Mouse (Mus musculus) intestine, embryonic 14.5 days (tissue): ENCODE results near the gene Bgn. TPM values are rescaled to one million over a fixed set of nuclear protein-coding genes. Genes with fewer than 3 reads are reported as not detected.

Experiments
- ATAC-seq: fragments of 200-750 bp; cut with Nextera tagmentation; replicated peaks from 2 replicates; pipeline ENCODE4 v1.8.0; 2017; ENCODE audit warnings: low read depth, moderate number of reproducible peaks, moderate TSS enrichment, moderate library complexity; ENCODE audit not compliant: low FRiP score, low TSS enrichment
- DNase-seq: peaks from one replicate; pipeline ENCODE4 v3.0.0-alpha.2; 2018; ENCODE audit warnings: low spot score
- H3K27ac ChIP-seq: fragments of 300-500 bp; sonication (generic); 2 replicates; pipeline ENCODE4 v1.5.1; 2014; ENCODE audit warnings: low read depth, mild to moderate bottlenecking, control low read depth
- H3K27me3 ChIP-seq: fragments of 300-500 bp; sonication (generic); replicated peaks from 2 replicates; pipeline ENCODE4 v1.6.1; 2014; ENCODE audit warnings: low read length, control low read depth; ENCODE audit not compliant: control insufficient read depth, insufficient read depth
- H3K36me3 ChIP-seq: fragments of 300-500 bp; sonication (generic); 2 replicates; pipeline ENCODE4 v1.6.1; 2014; ENCODE audit warnings: low read length, control low read depth; ENCODE audit not compliant: control insufficient read depth, insufficient read depth
- H3K4me1 ChIP-seq: fragments of 300-500 bp; sonication (generic); replicated peaks from 2 replicates; pipeline ENCODE4 v1.6.1; 2014; ENCODE audit warnings: low read length, control low read depth, mixed read lengths; ENCODE audit not compliant: control insufficient read depth, insufficient read depth
- H3K4me2 ChIP-seq: fragments of 300-500 bp; sonication (generic); 2 replicates; pipeline ENCODE4 v1.6.1; 2014; ENCODE audit warnings: low read length
- H3K4me3 ChIP-seq: fragments of 300-500 bp; sonication (generic); 2 replicates; pipeline ENCODE4 v1.5.1; 2014; ENCODE audit warnings: low read depth, low read length, control low read depth, mixed read lengths
- H3K9ac ChIP-seq: fragments of 300-500 bp; sonication (generic); 2 replicates; pipeline ENCODE4 v1.6.1; 2014; ENCODE audit warnings: mild to moderate bottlenecking, low read length
- H3K9me3 ChIP-seq: fragments of 300-500 bp; sonication (generic); 2 replicates; pipeline ENCODE4 v1.6.1; 2016; ENCODE audit warnings: low read length, control low read depth; ENCODE audit not compliant: control insufficient read depth
- WGBS: fragments of 180-500 bp; shearing (Covaris S2); extraction: QIAGEN DNeasy Blood & Tissue Kit; methylation state at CpG from one replicate; pipeline ENCODE4 v1.1.7; 2014; 5-methylcytosine and 5-hydroxymethylcytosine counted together
- polyA plus RNA-seq: library from polyadenylated mRNA; unstranded; fragments of >200 nt; fragmentation: Nextera tagmentation; extraction: Ambion mirVana; gene quantifications from 2 replicates; pipeline ENCODE4 v1.2.1, GENCODE M21; 2014

The Bgn gene
- polyA plus RNA-seq, 1 experiment from 2014 or later, result 58.1 TPM

DNA sequence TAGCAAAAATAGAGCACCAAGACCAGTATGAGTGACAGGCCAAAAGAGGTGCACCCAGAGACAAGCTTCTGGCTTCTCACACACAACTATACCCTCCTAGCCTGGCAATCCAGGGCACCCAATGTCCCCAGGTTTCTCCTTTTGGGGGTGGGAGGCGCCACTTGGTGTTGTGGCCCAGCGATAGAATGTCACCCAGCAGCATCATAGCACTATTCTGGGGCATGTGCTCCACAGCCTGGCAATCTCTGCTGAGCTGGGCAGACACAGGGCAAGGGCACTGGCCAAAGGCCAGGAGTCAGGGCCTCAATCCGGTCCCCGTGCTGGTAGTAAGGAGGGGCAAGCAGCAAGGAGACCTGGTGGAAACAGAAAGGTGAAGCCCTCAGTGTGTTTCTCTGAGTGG lies 13.3 kb downstream of the Bgn start:
- H3K27me3 ChIP-seq, result 0 out of 2 replicates have a peak, but pooled peaks cover 2% of the 10 kb centered on the region
- WGBS, result 91% methylated on average over 4 of the region's 4 CpGs
- no peak overlapping the region for H3K9ac ChIP-seq
- H3K27ac ChIP-seq, result no peak overlapping the region
- no peaks in the 10 kb centered on the region for H3K4me1 ChIP-seq
- no peak overlapping the region for H3K4me2 ChIP-seq
- H3K36me3 ChIP-seq, result no peaks in the 10 kb centered on the region
- no peaks in the 10 kb centered on the region for H3K9me3 ChIP-seq
- no peak overlapping the region for H3K4me3 ChIP-seq
- ATAC-seq (no peak), DNase-seq (no peak)

- H3K9ac ChIP-seq, result no peak overlapping the region
- no peak overlapping the region for H3K27ac ChIP-seq
- DNase-seq (no peak), ATAC-seq (no peak)
- no peaks in the 10 kb centered on the region for H3K36me3 ChIP-seq
- H3K9me3 ChIP-seq, result no peaks in the 10 kb centered on the region
- H3K4me2 ChIP-seq, result no peak overlapping the region
- no peaks in the 10 kb centered on the region for H3K4me1 ChIP-seq
- WGBS, result 86% methylated on average over 5 of the region's 5 CpGs
- H3K4me3 ChIP-seq, result no peak overlapping the region
- peaks cover 38% of the 10 kb centered on the region for H3K27me3 ChIP-seq
These were observed 21.8 kb downstream of the Bgn start for GRCm38 (mm10) chrX:73505130-73505735.

GRCm38 (mm10) chrX:73506577-73506976 lies 23.2 kb downstream of the Bgn start:
- no peak overlapping the region for H3K27ac ChIP-seq
- 84% methylated on average over 4 of the region's 4 CpGs for WGBS

DNA sequence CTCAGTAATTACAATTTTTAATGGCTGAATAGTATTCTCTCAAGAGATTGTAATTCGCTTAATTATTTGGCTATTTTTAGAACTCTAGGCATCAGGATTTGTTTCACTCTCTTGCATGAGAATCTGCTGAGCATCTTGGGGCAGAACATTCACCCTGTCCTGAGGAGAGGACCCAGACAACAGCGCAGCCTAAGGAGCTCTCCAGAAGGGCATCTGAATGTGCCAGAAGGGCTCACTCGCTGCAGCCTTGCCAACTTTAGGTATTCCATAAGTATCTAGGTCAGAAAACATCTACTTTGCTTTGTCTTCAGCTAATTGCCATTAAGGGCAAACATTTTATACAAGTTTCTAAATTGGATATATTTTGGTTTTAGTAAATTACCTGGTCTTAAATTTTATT lies 25.8 kb downstream of the Bgn start:
- no peak for DNase-seq
- Histone ChIP-seq H3K4me3 (no peak overlapping the region), H3K36me3 (no peaks in the 10 kb centered on the region), H3K9ac (no peak overlapping the region), H3K9me3 (no peaks in the 10 kb centered on the region), H3K27ac (no peak overlapping the region), H3K4me2 (no peak overlapping the region), H3K4me1 (no peaks in the 10 kb centered on the region), H3K27me3 (peaks cover 14% of the 10 kb centered on the region)
- WGBS, result 77% methylated on average over 3 of the region's 3 CpGs
- no peak for ATAC-seq

More at GRCm38 (mm10) chrX:73506577-73506976, 23.2 kb downstream of the Bgn start:
- Histone ChIP-seq H3K4me3 (no peak overlapping the region), H3K9me3 (no peaks in the 10 kb centered on the region), H3K9ac (no peak overlapping the region), H3K4me1 (no peaks in the 10 kb centered on the region), H3K4me2 (no peak overlapping the region), H3K36me3 (no peaks in the 10 kb centered on the region), H3K27me3 (peaks cover 36% of the 10 kb centered on the region)
- ATAC-seq (no peak), DNase-seq (no peak)

DNA sequence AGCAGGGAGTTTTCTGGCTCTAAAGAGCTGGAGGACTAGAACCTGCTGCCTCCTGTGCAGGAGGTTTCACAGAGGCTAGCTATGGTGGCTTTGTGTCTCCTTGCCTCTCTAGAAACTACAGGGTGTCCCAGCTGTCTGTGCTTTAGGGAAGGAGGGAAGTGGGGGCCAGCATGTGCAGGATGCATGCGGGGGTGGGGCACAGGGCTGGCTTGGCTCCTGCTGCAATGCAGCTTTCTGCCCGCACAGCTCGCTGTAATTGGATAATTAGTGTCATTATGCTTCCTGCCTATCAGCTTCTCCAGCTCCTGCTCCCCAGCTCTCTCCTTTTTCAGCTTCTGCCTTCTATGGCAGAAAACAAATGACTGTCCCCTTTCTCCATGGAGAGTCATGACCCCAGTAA lies 29.5 kb downstream of the Bgn start:
- Histone ChIP-seq H3K9me3 (no peaks in the 10 kb centered on the region), H3K27me3 (no peaks in the 10 kb centered on the region), H3K27ac (no peak overlapping the region), H3K36me3 (no peaks in the 10 kb centered on the region), H3K4me2 (no peak overlapping the region), H3K9ac (no peak overlapping the region), H3K4me1 (no peaks in the 10 kb centered on the region), H3K4me3 (no peak overlapping the region)
- ATAC-seq (no peak), DNase-seq (no peak)
- 56% methylated on average over 3 of the region's 3 CpGs for WGBS

DNA sequence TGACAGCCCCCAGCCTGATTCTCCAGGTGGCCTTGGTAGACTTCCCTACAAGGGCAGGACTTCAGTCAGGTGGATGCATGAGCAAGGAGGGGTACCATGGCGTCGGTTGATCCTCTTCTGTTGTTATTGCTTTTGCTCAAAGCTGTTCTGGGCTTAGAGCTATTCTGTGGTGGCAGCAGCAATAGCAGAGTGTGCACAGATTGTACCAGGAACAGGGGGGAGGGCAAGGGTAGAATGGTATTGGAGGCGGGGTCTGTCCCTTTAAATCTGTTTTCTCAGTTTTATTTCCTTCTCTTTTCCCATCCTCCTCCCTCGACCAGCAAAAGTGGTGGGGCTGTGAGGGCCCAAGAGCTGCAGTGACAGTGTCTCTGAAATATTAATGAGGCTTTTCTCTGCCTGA lies 33.2 kb downstream of the Bgn start:
- Histone ChIP-seq H3K27me3 (no peaks in the 10 kb centered on the region), H3K9ac (no peak overlapping the region), H3K4me1 (no peaks in the 10 kb centered on the region), H3K4me3 (no peak overlapping the region), H3K36me3 (no peaks in the 10 kb centered on the region), H3K4me2 (no peak overlapping the region), H3K9me3 (no peaks in the 10 kb centered on the region), H3K27ac (no peak overlapping the region)
- 60% methylated on average over 4 of the region's 4 CpGs for WGBS
- ATAC-seq, result no peak
- no peak for DNase-seq

DNA sequence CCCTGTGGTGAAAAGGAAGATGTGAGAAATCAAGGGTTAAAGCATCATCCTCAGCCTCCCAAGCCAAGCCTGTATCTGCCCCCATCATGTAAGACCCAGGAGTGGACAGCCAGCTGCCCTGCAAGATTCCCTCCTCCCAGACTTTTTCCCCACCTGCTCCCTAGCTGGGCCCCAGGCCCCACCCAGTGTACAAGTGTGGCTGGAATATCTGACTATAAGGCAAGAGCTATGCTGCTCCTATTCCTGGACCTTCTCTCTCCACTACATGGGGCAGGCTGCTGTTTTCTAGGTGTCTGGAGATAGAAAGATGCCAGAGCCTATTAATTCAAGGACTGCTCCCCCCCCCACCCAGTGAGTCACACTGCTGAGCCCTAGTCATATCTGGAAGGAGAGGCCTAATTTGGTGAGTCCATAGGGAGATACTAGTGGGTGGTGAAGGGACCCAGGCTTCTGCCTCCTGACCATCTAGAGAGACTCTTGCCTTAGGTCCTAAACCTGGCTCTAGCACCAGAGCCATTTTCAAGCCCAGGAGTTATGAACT lies 33.7 kb downstream of the Bgn start:
- ATAC-seq (no peak), DNase-seq (no peak)
- H3K4me3 ChIP-seq, result no peak overlapping the region

DNA sequence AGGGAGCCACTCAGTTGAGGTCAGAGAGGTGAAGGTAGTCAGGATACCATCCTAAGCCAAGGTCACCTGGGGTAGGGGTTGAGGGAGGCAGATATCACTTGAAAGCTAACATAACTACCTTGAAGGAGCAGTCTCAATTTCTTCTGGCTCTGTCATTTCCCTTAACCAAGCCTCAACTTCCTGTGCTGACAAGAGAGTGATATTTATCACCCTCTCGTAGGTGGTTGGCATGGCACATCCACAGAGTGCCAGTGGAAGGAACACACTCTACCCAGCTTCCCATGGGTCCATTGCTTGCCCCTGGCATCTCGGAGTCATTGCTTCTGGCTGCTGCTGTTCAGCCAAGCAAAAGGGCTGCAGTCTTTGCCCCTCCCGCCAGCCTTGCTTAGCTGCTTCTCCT lies 37.3 kb downstream of the Bgn start:
- no peaks in the 10 kb centered on the region for H3K27me3 ChIP-seq
- no peak overlapping the region for H3K4me3 ChIP-seq
- H3K27ac ChIP-seq, result no peak overlapping the region
- WGBS, result 91% methylated on average over 3 of the region's 3 CpGs
- DNase-seq (no peak), ATAC-seq (no peak)
- no peaks in the 10 kb centered on the region for H3K36me3 ChIP-seq
- H3K9me3 ChIP-seq, result no peaks in the 10 kb centered on the region
- H3K9ac ChIP-seq, result no peak overlapping the region
- no peaks in the 10 kb centered on the region for H3K4me1 ChIP-seq
- no peak overlapping the region for H3K4me2 ChIP-seq

More for the DNA sequence above, 33.7 kb downstream of the Bgn start:
- no peaks in the 10 kb centered on the region for H3K36me3 ChIP-seq
- H3K9ac ChIP-seq, result no peak overlapping the region
- no peaks in the 10 kb centered on the region for H3K4me1 ChIP-seq
- H3K9me3 ChIP-seq, result no peaks in the 10 kb centered on the region
- no peak overlapping the region for H3K27ac ChIP-seq
- H3K4me2 ChIP-seq, result no peak overlapping the region
- no peaks in the 10 kb centered on the region for H3K27me3 ChIP-seq
